Mouse (Mus musculus) embryonic facial prominence, embryonic 11.5 days (tissue): ENCODE results near the gene Itih5. TPM values are rescaled to one million over a fixed set of nuclear protein-coding genes. Genes with fewer than 3 reads are reported as not detected.

Experiments
- ATAC-seq: fragments of 200-750 bp; cut with Nextera tagmentation; replicated peaks from 2 replicates; pipeline ENCODE4 v1.8.0; 2017; ENCODE audit warnings: low read depth; ENCODE audit not compliant: insufficient number of reproducible peaks, low FRiP score, low TSS enrichment
- DNase-seq: peaks from one replicate; pipeline ENCODE4 v3.0.0-alpha.2; 2015; ENCODE audit warnings: low spot score
- H3K27ac ChIP-seq: fragments of 300-500 bp; sonication (generic); replicated peaks from 2 replicates; pipeline ENCODE4 v1.5.1; 2014; ENCODE audit warnings: mild to moderate bottlenecking, low read depth, low read length, control low read depth
- H3K27me3 ChIP-seq: fragments of 300-500 bp; sonication (generic); 2 replicates; pipeline ENCODE4 v1.6.1; 2014; ENCODE audit warnings: mild to moderate bottlenecking, low read length, moderate library complexity, mixed read lengths; ENCODE audit not compliant: control insufficient read depth, insufficient read depth
- H3K36me3 ChIP-seq: fragments of 300-500 bp; sonication (generic); replicated peaks from 2 replicates; pipeline ENCODE4 v1.6.1; 2014; ENCODE audit warnings: low read depth, mild to moderate bottlenecking, low read length, moderate library complexity, mixed read lengths; ENCODE audit not compliant: control insufficient read depth, insufficient read depth
- H3K4me1 ChIP-seq: fragments of 300-500 bp; sonication (generic); 2 replicates; pipeline ENCODE4 v1.6.1; 2014; ENCODE audit warnings: low read length, mixed read lengths; ENCODE audit not compliant: control insufficient read depth, insufficient read depth
- H3K4me2 ChIP-seq: fragments of 300-500 bp; sonication (generic); 2 replicates; pipeline ENCODE4 v1.6.1; 2014; ENCODE audit warnings: low read depth, mild to moderate bottlenecking, control low read depth, low read length, moderate library complexity
- H3K4me3 ChIP-seq: fragments of 300-500 bp; sonication (generic); 2 replicates; pipeline ENCODE4 v1.5.1; 2014; ENCODE audit warnings: low read depth, low read length, control low read depth
- H3K9ac ChIP-seq: fragments of 300-500 bp; sonication (generic); replicated peaks from 2 replicates; pipeline ENCODE4 v1.6.1; 2014; ENCODE audit warnings: mild to moderate bottlenecking, control low read depth, low read length
- H3K9me3 ChIP-seq: fragments of 300-500 bp; sonication (generic); replicated peaks from 2 replicates; pipeline ENCODE4 v1.6.1; 2016; ENCODE audit warnings: mild to moderate bottlenecking, low read length, inconsistent platforms, mixed read lengths; ENCODE audit not compliant: control insufficient read depth
- WGBS: fragments of 180-500 bp; shearing (Covaris S2); extraction: QIAGEN DNeasy Blood & Tissue Kit; methylation state at CpG from one replicate; pipeline ENCODE4 v1.1.7; 2014; 5-methylcytosine and 5-hydroxymethylcytosine counted together
- polyA plus RNA-seq: library from polyadenylated mRNA; unstranded; fragments of >200 nt; fragmentation: Nextera tagmentation; extraction: Ambion mirVana; gene quantifications from 2 replicates; pipeline ENCODE4 v1.2.1, GENCODE M21; 2014

Itih5 gene
- polyA plus RNA-seq, 1 experiment from 2014 or later = 3.9 TPM

- Histone ChIP-seq H3K27ac (no peak overlapping the region), H3K36me3 (no peaks in the 10 kb centered on the region), H3K4me3 (no peak overlapping the region), H3K9me3 (no peaks in the 10 kb centered on the region), H3K4me2 (no peak overlapping the region), H3K4me1 (no peaks in the 10 kb centered on the region), H3K27me3 (no peaks in the 10 kb centered on the region), H3K9ac (no peak overlapping the region)
- ATAC-seq = no peak
- 83% methylated on average over 3 of the region's 3 CpGs for WGBS
- no peak for DNase-seq
Observed at GRCm38 (mm10) chr2:10304911-10305310, 151.5 kb downstream of the Itih5 start.

Other genes starting within 250 kb of the Itih5 start
- 14.9 and 16.4 TPM in 2 replicates for gene Taf3, start 105.0 kb upstream of the Itih5 start, polyA plus RNA-seq
- 621 and 639 TPM in 2 replicates for gene Atp5c1, start 73.1 kb upstream of the Itih5 start, polyA plus RNA-seq
- 39.1 and 42.8 TPM in 2 replicates for gene Kin, start 73.0 kb upstream of the Itih5 start, polyA plus RNA-seq
- gene Itih2, start 22.2 kb upstream of the Itih5 start, polyA plus RNA-seq = 0.17 and 0.52 TPM in 2 replicates
- 1.0 and 1.8 TPM in 2 replicates for gene Sfmbt2, start 216.9 kb downstream of the Itih5 start, polyA plus RNA-seq